Mouse (Mus musculus) heart, adult 10 weeks (tissue): Measurements from ENCODE around the gene Klra3. TPM values are rescaled to one million over a fixed set of nuclear protein-coding genes. Genes with fewer than 3 reads are reported as not detected.

Experiments
- polyA plus RNA-seq: library from polyadenylated mRNA; stranded (reverse); fragments of 350-450 nt; fragmentation: Illumina TruSeq; extraction: RNeasy Lipid Tissue Mini Kit (QIAGEN cat#74804); gene quantifications from one replicate; pipeline ENCODE4 v1.2.3, GENCODE M21; 2014; ENCODE audit warnings: low read depth, low replicate concordance

Gene Klra3
- polyA plus RNA-seq, result not detected

DNA sequence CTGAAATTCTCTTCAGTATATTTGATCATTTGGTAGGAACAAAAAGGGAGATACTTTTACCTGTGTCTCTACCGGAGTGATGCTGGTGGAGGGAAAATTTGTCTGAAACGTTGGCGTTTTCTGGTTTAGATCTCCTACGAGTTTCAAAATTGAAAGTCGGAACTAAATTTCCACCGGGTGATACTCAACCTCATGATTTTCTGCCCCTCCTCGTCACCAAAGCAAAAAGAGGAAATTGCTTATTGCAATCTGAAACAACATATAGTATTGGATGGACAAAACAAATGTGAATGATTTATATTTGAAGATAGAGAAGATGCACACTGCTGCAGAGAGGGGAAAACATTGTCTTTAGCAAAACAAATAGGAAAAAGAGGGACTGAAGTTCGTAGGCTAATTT lies at the start of gene Klra3:
Gene Klra3, minus strand, starts transcription at position 164 of the 400 bp plus-strand sequence.

DNA sequence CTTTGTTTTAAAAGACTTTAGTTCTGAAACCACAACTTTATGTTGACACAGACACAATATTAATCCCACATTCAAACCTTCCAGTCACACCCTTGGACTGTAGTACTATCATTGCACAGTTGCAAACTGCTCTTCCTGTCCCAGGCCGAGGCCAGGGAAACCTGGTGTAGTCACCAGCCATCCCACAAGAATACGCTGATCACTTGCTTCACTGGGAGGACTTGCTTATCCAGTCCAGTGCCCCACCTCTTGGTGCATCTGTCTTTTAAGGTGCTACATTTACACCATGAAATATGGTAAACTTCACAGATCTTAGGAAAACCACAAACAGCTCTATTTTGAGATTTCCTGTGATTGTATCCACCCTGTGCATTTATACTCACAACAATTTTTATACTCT lies 49.4 kb upstream of the Klra3 start, which contains the start of gene Klra1:
Gene Klra1, minus strand, starts transcription at position 125 of the 400 bp plus-strand sequence.

DNA sequence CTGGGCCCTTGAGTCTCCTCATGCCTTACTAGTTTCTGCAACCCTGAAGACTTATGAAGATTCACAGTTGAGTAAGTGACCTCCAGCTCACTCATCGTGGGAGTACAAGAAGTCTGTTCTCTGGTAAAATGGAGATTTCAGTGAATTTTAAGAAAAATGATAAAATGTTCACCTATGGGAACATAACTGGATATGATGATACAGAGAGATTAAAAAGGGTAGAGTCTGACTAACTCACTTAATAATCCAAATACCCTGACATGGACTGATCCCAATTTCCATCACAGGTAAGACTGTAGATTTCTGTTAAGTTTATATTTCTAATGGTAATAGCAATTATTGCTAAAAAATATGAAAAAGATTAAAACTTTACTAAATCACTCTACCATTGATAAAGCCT lies 55.5 kb downstream of the Klra3 start, which contains the start of gene Klra10:
Gene Klra10, minus strand, starts transcription at position 101 of the 400 bp plus-strand sequence.

Other genes starting within 250 kb of the Klra3 start
- gene Klra8, start 207.7 kb downstream of the Klra3 start, polyA plus RNA-seq, result not detected
- 3.1 TPM for gene Klra9, start 144.5 kb downstream of the Klra3 start, polyA plus RNA-seq
- gene Klra7, start 104.3 kb downstream of the Klra3 start, polyA plus RNA-seq, result not detected
- gene Klra10, start 55.6 kb downstream of the Klra3 start, polyA plus RNA-seq, result not detected
- not detected for gene Klra1, start 49.3 kb upstream of the Klra3 start, polyA plus RNA-seq